Mouse (Mus musculus) kidney, postnatal 0 days (tissue): Measurements from ENCODE around the gene Slit3. TPM values are rescaled to one million over a fixed set of nuclear protein-coding genes. Genes with fewer than 3 reads are reported as not detected.

Experiments used
- ATAC-seq: fragments of 200-750 bp; cut with Nextera tagmentation; replicated peaks from 2 replicates; pipeline ENCODE4 v1.8.0; 2017; ENCODE audit warnings: low read depth, moderate number of reproducible peaks, moderate TSS enrichment, moderate library complexity; ENCODE audit not compliant: low FRiP score
- DNase-seq: peaks from one replicate; pipeline ENCODE4 v3.0.0-alpha.2; 2016; ENCODE audit warnings: low spot score
- H3K27ac ChIP-seq: fragments of 300-500 bp; sonication (generic); 2 replicates; pipeline ENCODE4 v1.5.1; 2014; ENCODE audit warnings: mild to moderate bottlenecking
- H3K27me3 ChIP-seq: fragments of 300-500 bp; sonication (generic); 2 replicates; pipeline ENCODE4 v1.6.1; 2014; ENCODE audit warnings: low read length, mixed read lengths; ENCODE audit not compliant: insufficient read depth
- H3K36me3 ChIP-seq: fragments of 300-500 bp; sonication (generic); 2 replicates; pipeline ENCODE4 v1.6.1; 2014; ENCODE audit warnings: low read length, mixed read lengths; ENCODE audit not compliant: insufficient read depth
- H3K4me1 ChIP-seq: fragments of 300-500 bp; sonication (generic); replicated peaks from 2 replicates; pipeline ENCODE4 v1.6.1; 2014; ENCODE audit warnings: antibody characterized with exemption, low read length, mixed read lengths; ENCODE audit not compliant: insufficient read depth
- H3K4me2 ChIP-seq: fragments of 300-500 bp; sonication (generic); 2 replicates; pipeline ENCODE4 v1.6.1; 2014; ENCODE audit warnings: mild to moderate bottlenecking, low read length, moderate library complexity, mixed read lengths
- H3K4me3 ChIP-seq: fragments of 300-500 bp; sonication (generic); replicated peaks from 2 replicates; pipeline ENCODE4 v1.5.1; 2014; ENCODE audit warnings: low read depth, low read length
- H3K9ac ChIP-seq: fragments of 300-500 bp; sonication (generic); 2 replicates; pipeline ENCODE4 v1.6.1; 2014; ENCODE audit warnings: low read depth, low read length
- H3K9me3 ChIP-seq: fragments of 300-500 bp; sonication (generic); replicated peaks from 2 replicates; pipeline ENCODE4 v1.6.1; 2016; ENCODE audit warnings: low read length, inconsistent platforms, mixed read lengths
- CTCF ChIP-seq: IDR thresholded peaks from 2 replicates; pipeline ENCODE4 v1.5.1; 2016; ENCODE audit warnings: antibody characterized with exemption, low read depth, mild to moderate bottlenecking, moderate library complexity
- WGBS: fragments of 180-500 bp; shearing (Covaris S2); extraction: QIAGEN DNeasy Blood & Tissue Kit; methylation state at CpG from one replicate; pipeline ENCODE4 v1.1.7; 2014; 5-methylcytosine and 5-hydroxymethylcytosine counted together
- polyA plus RNA-seq: library from polyadenylated mRNA; unstranded; fragments of >200 nt; fragmentation: Nextera tagmentation; extraction: Ambion mirVana; gene quantifications from 2 replicates; pipeline ENCODE4 v1.2.1, GENCODE M21; 2015

The Slit3 gene
- polyA plus RNA-seq, 1 experiment from 2014 or later: 6.6 TPM

GRCm38 (mm10) chr11:35480146-35480545 is 359.1 kb downstream of the Slit3 start:
- no peaks in the 10 kb centered on the region for H3K36me3 ChIP-seq
- H3K9me3 ChIP-seq: no peaks in the 10 kb centered on the region
- no peak overlapping the region for H3K4me3 ChIP-seq
- WGBS: 40% methylated on average over 8 of the region's 8 CpGs
- H3K27me3 ChIP-seq: no peaks in the 10 kb centered on the region
- ATAC-seq: no peak
- H3K4me2 ChIP-seq: no peak overlapping the region
- no peak overlapping the region for H3K9ac ChIP-seq
- H3K27ac ChIP-seq: no peak overlapping the region
- no peak for TF ChIP-seq CTCF
- no peaks in the 10 kb centered on the region for H3K4me1 ChIP-seq
- DNase-seq: no peak

GRCm38 (mm10) chr11:35481611-35482363 is 360.8 kb downstream of the Slit3 start:
- Histone ChIP-seq H3K9ac (no peak overlapping the region), H3K36me3 (no peaks in the 10 kb centered on the region), H3K4me1 (no peaks in the 10 kb centered on the region), H3K4me3 (no peak overlapping the region), H3K27me3 (no peaks in the 10 kb centered on the region), H3K4me2 (no peak overlapping the region), H3K9me3 (no peaks in the 10 kb centered on the region), H3K27ac (no peak overlapping the region)
- DNase-seq (no peak), ATAC-seq (no peak)
- 82% methylated on average over 9 of the region's 9 CpGs for WGBS
- no peak for TF ChIP-seq CTCF

GRCm38 (mm10) chr11:35487966-35488365 is 366.9 kb downstream of the Slit3 start:
- H3K9me3 ChIP-seq: no peaks in the 10 kb centered on the region
- H3K9ac ChIP-seq: no peak overlapping the region
- H3K4me1 ChIP-seq: no peaks in the 10 kb centered on the region
- no peaks in the 10 kb centered on the region for H3K27me3 ChIP-seq
- no peak overlapping the region for H3K4me2 ChIP-seq
- 91% methylated on average over 5 of the region's 5 CpGs for WGBS
- no peak overlapping the region for H3K27ac ChIP-seq
- no peak for ATAC-seq
- no peak for TF ChIP-seq CTCF
- no peak for DNase-seq
- H3K36me3 ChIP-seq: no peaks in the 10 kb centered on the region
- no peak overlapping the region for H3K4me3 ChIP-seq

- H3K27ac ChIP-seq: no peak overlapping the region
- TF ChIP-seq CTCF: no peak
- no peaks in the 10 kb centered on the region for H3K9me3 ChIP-seq
- no peaks in the 10 kb centered on the region for H3K4me1 ChIP-seq
- ATAC-seq: no peak
- DNase-seq: no peak
- H3K4me2 ChIP-seq: no peak overlapping the region
- H3K36me3 ChIP-seq: no peaks in the 10 kb centered on the region
- WGBS: 67% methylated on average over 5 of the region's 5 CpGs
- no peak overlapping the region for H3K4me3 ChIP-seq
- H3K27me3 ChIP-seq: no peaks in the 10 kb centered on the region
- no peak overlapping the region for H3K9ac ChIP-seq
Measured at GRCm38 (mm10) chr11:35491701-35492100, 370.7 kb downstream of the Slit3 start.

GRCm38 (mm10) chr11:35496874-35497273 is 375.9 kb downstream of the Slit3 start:
- TF ChIP-seq CTCF: no peak
- no peak for DNase-seq
- ATAC-seq: no peak
- Histone ChIP-seq H3K27me3 (no peaks in the 10 kb centered on the region), H3K4me3 (no peak overlapping the region), H3K4me1 (no peaks in the 10 kb centered on the region), H3K27ac (no peak overlapping the region), H3K4me2 (no peak overlapping the region), H3K36me3 (no peaks in the 10 kb centered on the region), H3K9me3 (no peaks in the 10 kb centered on the region), H3K9ac (no peak overlapping the region)
- 72% methylated on average over 10 of the region's 10 CpGs for WGBS

- Histone ChIP-seq H3K36me3 (no peaks in the 10 kb centered on the region), H3K9me3 (no peaks in the 10 kb centered on the region), H3K27ac (no peak overlapping the region), H3K4me1 (no peaks in the 10 kb centered on the region), H3K27me3 (no peaks in the 10 kb centered on the region), H3K4me2 (no peak overlapping the region), H3K4me3 (no peak overlapping the region), H3K9ac (no peak overlapping the region)
- no peak for TF ChIP-seq CTCF
- 82% methylated on average over 8 of the region's 8 CpGs for WGBS
- no peak for ATAC-seq
- no peak for DNase-seq
Measured at GRCm38 (mm10) chr11:35497961-35498360, 376.9 kb downstream of the Slit3 start.

- Histone ChIP-seq H3K27me3 (no peaks in the 10 kb centered on the region), H3K9me3 (no peaks in the 10 kb centered on the region), H3K9ac (no peak overlapping the region), H3K36me3 (no peaks in the 10 kb centered on the region), H3K4me1 (no peaks in the 10 kb centered on the region), H3K27ac (no peak overlapping the region), H3K4me2 (no peak overlapping the region), H3K4me3 (no peak overlapping the region)
- no peak for ATAC-seq
- TF ChIP-seq CTCF: no peak
- no peak for DNase-seq
- WGBS: 16% methylated on average over 3 of the region's 3 CpGs
Measured at GRCm38 (mm10) chr11:35502128-35502527, 381.1 kb downstream of the Slit3 start.
